Mouse (Mus musculus) bone marrow macrophage, adult 2 months (primary cell): ENCODE results near the gene Ifnlr1. TPM values are rescaled to one million over a fixed set of nuclear protein-coding genes. Genes with fewer than 3 reads are reported as not detected.
"Not testable (repeated sequence)": the region's sequence is repeated elsewhere in the genome, so short reads cannot be mapped to it uniquely, and the experiment has no call there.

Source experiments
- H3K27ac ChIP-seq: 2 replicates; pipeline ENCODE4 v1.5.1; 2012; ENCODE audit warnings: low read depth, low read length; ENCODE audit not compliant: insufficient read depth
- H3K4me1 ChIP-seq: 2 replicates; pipeline ENCODE4 v1.6.1; 2012; ENCODE audit warnings: low read length; ENCODE audit not compliant: control insufficient read depth, insufficient read depth
- H3K4me3 ChIP-seq: 2 replicates; pipeline ENCODE4 v1.5.1; 2012; ENCODE audit warnings: mild to moderate bottlenecking, low read length, moderate library complexity; ENCODE audit not compliant: insufficient read depth
- CTCF ChIP-seq: IDR thresholded peaks from 2 replicates; pipeline ENCODE4 v1.5.1; 2012; ENCODE audit warnings: low read depth, mild to moderate bottlenecking, low read length, moderate library complexity
- POLR2A ChIP-seq: IDR thresholded peaks from 2 replicates; pipeline ENCODE4 v1.6.1; 2012; ENCODE audit warnings: mild to moderate bottlenecking, low read depth, low read length, borderline replicate concordance
- polyA plus RNA-seq: library from polyadenylated mRNA; stranded (reverse); fragments of >200 nt; gene quantifications from 2 replicates; pipeline ENCODE4 v1.2.4, GENCODE M21; 2012; ENCODE audit not compliant: missing spikeins, insufficient read depth, insufficient read length

The Ifnlr1 gene
- polyA plus RNA-seq = not detected in 2 replicates

GRCm38 (mm10) chr4:135685906-135686567, at the start of gene Ifnlr1:
Gene Ifnlr1 (plus strand): TSS chr4:135686287.
- Histone ChIP-seq H3K4me1 (no peaks in the 10 kb centered on the region), H3K4me3 (peak within 1 kb of the TSS; percentile 48), H3K27ac (no peak within 1 kb of the TSS)
- TF ChIP-seq CTCF = no peak

- H3K27ac ChIP-seq, H3K4me1 ChIP-seq, H3K4me3 ChIP-seq: not testable (repeated sequence)
These were observed 44.6 kb upstream of the Ifnlr1 start for GRCm38 (mm10) chr4:135641302-135642079.

GRCm38 (mm10) chr4:135645022-135645637, 41.0 kb upstream of the Ifnlr1 start:
- Histone ChIP-seq H3K4me1 (no peaks in the 10 kb centered on the region), H3K4me3 (no peak overlapping the region), H3K27ac (no peak overlapping the region)
- no peak for TF ChIP-seq POLR2A

GRCm38 (mm10) chr4:135652966-135653607, 33.0 kb upstream of the Ifnlr1 start:
- H3K4me1 ChIP-seq = no peaks in the 10 kb centered on the region
- TF ChIP-seq CTCF = no peak
- TF ChIP-seq POLR2A = no peak
- H3K27ac ChIP-seq = no peak overlapping the region
- no peak overlapping the region for H3K4me3 ChIP-seq

GRCm38 (mm10) chr4:135653956-135654355, 32.1 kb upstream of the Ifnlr1 start:
- no peaks in the 10 kb centered on the region for H3K4me1 ChIP-seq
- no peak overlapping the region for H3K27ac ChIP-seq
- no peak overlapping the region for H3K4me3 ChIP-seq
- no peak for TF ChIP-seq CTCF
- no peak for TF ChIP-seq POLR2A

GRCm38 (mm10) chr4:135655499-135655898, 30.6 kb upstream of the Ifnlr1 start:
- Histone ChIP-seq H3K27ac (no peak overlapping the region), H3K4me3 (no peak overlapping the region), H3K4me1 (no peaks in the 10 kb centered on the region)
- TF ChIP-seq POLR2A (no peak), CTCF (no peak)

- H3K27ac ChIP-seq = no peak overlapping the region
- no peak overlapping the region for H3K4me3 ChIP-seq
- no peaks in the 10 kb centered on the region for H3K4me1 ChIP-seq
- TF ChIP-seq CTCF = no peak
- TF ChIP-seq POLR2A = no peak
These were observed 29.9 kb upstream of the Ifnlr1 start for GRCm38 (mm10) chr4:135656094-135656589.

- no peaks in the 10 kb centered on the region for H3K4me1 ChIP-seq
- TF ChIP-seq POLR2A (no peak), CTCF (no peak)
- H3K4me3 ChIP-seq = no peak overlapping the region
- no peak overlapping the region for H3K27ac ChIP-seq
These were observed 27.6 kb upstream of the Ifnlr1 start for GRCm38 (mm10) chr4:135658484-135658883.

- Histone ChIP-seq H3K27ac (no peak overlapping the region), H3K4me3 (no peak overlapping the region), H3K4me1 (no peaks in the 10 kb centered on the region)
- TF ChIP-seq POLR2A (no peak), CTCF (no peak)
These were observed 27.2 kb upstream of the Ifnlr1 start for GRCm38 (mm10) chr4:135658899-135659298.
